Mouse (Mus musculus): ENCODE measurements around the gene Thrsp.

Thrsp gene

GRCm38 (mm10) chr7:97375101-97375500, 42.4 kb downstream of the Thrsp start:
- DNase-seq (ENCODE audit: low spot score): no peak

DNA sequence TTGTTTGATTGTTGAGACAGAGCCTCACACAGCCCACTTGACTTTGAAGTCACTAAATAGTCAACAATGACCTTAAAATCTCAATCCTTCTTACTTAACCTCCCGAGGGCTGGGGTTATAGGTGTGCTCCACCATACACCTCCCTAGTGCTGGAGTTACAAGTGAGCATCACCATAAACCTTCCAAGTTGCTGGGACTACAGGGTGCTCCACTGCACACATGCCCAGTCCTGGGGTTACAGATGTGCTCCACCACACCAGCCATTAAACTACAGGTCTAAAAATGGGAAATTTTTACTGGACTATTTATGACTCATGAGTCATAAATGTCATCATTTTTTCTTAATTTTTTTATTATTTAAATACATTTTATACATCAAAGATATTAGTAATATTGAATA, 51.6 kb downstream of the Thrsp start:
- DNase-seq (ENCODE audit: low spot score): no peak

Measured in lung, postnatal 25 days (tissue).